Mouse (Mus musculus): Measurements from ENCODE around the gene Hist1h2ap. TPM values are rescaled to one million over a fixed set of nuclear protein-coding genes. Genes with fewer than 3 reads are reported as not detected.

Hist1h2ap gene
- total and polyA plus RNA-seq, 3 experiments, result 653 to 13,644 (median 2,134) TPM

DNA sequence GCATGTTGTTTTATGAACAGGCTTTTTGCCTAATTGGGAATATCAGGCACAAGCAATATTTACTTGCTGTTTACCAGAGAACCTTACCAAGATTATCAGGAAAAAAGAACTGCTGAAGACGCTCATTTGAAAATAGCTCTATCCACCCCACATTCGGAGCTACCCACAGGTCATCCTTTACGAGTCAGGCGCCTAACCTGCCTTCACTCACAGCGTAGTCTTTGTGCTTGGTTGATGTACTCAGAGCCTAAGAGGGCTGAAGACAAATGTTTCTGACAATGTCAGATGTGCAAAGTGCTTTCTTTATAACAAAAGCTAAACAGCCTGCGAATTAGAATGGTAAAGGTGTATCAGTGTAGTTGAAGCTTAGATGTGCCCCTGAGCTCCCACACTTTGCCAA is 49.0 kb downstream of the Hist1h2ap start:
- TF ChIP-seq TAL1 (conservative IDR thresholded peaks at IDR 0.05; ENCODE audit: low read depth, low read length), result no peak
- no peak for TF ChIP-seq GATA2 (IDR thresholded peaks at IDR 0.05; ENCODE audit: borderline replicate concordance, low read depth, low read length)
- no peak for TF ChIP-seq POLR2AphosphoS5 (IDR thresholded peaks at IDR 0.05; ENCODE audit: insufficient replicate concordance, low read depth, low read length)
- no peak for TF ChIP-seq GATA1 (IDR thresholded peaks at IDR 0.05; ENCODE audit: borderline replicate concordance, low read length)
- TF ChIP-seq CTCF (IDR thresholded peaks at IDR 0.05; ENCODE audit: low read depth, low read length), result no peak
- Histone ChIP-seq H3K27me3 (ENCODE audit: insufficient read depth, low read length) (no peaks in the 10 kb centered on the region), H3K4me1 (ENCODE audit: insufficient read depth, low read depth, low read length) (peaks cover 24% of the 10 kb centered on the region), H3K4me3 (ENCODE audit: low read depth, low read length) (no peak overlapping the region), H3K36me3 (replicated peaks) (no peaks in the 10 kb centered on the region), H3K9me3 (replicated peaks) (no peaks in the 10 kb centered on the region)
- ATAC-seq (ENCODE audit: extremely low read depth, insufficient number of reproducible peaks, low FRiP score, poor library complexity, severe bottlenecking), result no peak
- DNase-seq (ENCODE audit: low spot score), result no peak

- Histone ChIP-seq H3K9me3 (replicated peaks) (no peaks in the 10 kb centered on the region), H3K27me3 (ENCODE audit: insufficient read depth, low read length) (no peaks in the 10 kb centered on the region), H3K36me3 (replicated peaks) (no peaks in the 10 kb centered on the region), H3K4me1 (ENCODE audit: insufficient read depth, low read depth, low read length) (peaks cover 21% of the 10 kb centered on the region), H3K4me3 (ENCODE audit: low read depth, low read length) (peak overlapping the region; percentile 33; the same call in 1 of the 2 replicates)
- ATAC-seq (ENCODE audit: extremely low read depth, insufficient number of reproducible peaks, low FRiP score, poor library complexity, severe bottlenecking), result no peak
- DNase-seq (ENCODE audit: low spot score), result no peak
- TF ChIP-seq TAL1 (conservative IDR thresholded peaks at IDR 0.05; ENCODE audit: low read depth, low read length), result no peak
- TF ChIP-seq CTCF (IDR thresholded peaks at IDR 0.05; ENCODE audit: low read depth, low read length), result no peak
- TF ChIP-seq GATA1 (IDR thresholded peaks at IDR 0.05; ENCODE audit: borderline replicate concordance, low read length), result no peak
- TF ChIP-seq POLR2AphosphoS5 (IDR thresholded peaks at IDR 0.05; ENCODE audit: insufficient replicate concordance, low read depth, low read length), result no peak
- TF ChIP-seq GATA2 (IDR thresholded peaks at IDR 0.05; ENCODE audit: borderline replicate concordance, low read depth, low read length), result no peak
These were observed 49.6 kb downstream of the Hist1h2ap start for GRCm38 (mm10) chr13:21783734-21784161.

- TF ChIP-seq POLR2AphosphoS5 (IDR thresholded peaks at IDR 0.05; ENCODE audit: insufficient replicate concordance, low read depth, low read length) (peak; percentile 93; the same call in 1 of the 2 replicates), GATA1 (IDR thresholded peaks at IDR 0.05; ENCODE audit: borderline replicate concordance, low read length) (no peak)
- H3K4me3 ChIP-seq (ENCODE audit: low read depth, low read length), result peak within 1 kb of the TSS; percentile 63; the same call in 1 of the 2 replicates
- H3K4me1 ChIP-seq (ENCODE audit: insufficient read depth, low read depth, low read length), result peaks cover 19% of the 10 kb centered on the region
- peak; percentile 51 for DNase-seq (ENCODE audit: low spot score)
- H3K36me3 ChIP-seq (replicated peaks), result no peaks in the 10 kb centered on the region
- H3K27me3 ChIP-seq (ENCODE audit: insufficient read depth, low read length), result no peaks in the 10 kb centered on the region
- ATAC-seq (ENCODE audit: extremely low read depth, insufficient number of reproducible peaks, low FRiP score, poor library complexity, severe bottlenecking), result no peak
- H3K9me3 ChIP-seq (replicated peaks), result no peaks in the 10 kb centered on the region
These were observed 50.1 kb downstream of the Hist1h2ap start, which contains the start of gene Hist1h3i for GRCm38 (mm10) chr13:21783255-21783617. Gene Hist1h3i (minus strand): TSS chr13:21783370.

Other genes with a start within 250 kb of the Hist1h2ap start
Only the 20 nearest of the 30 such genes appear.
- gene Olfr1359, start 135.4 kb downstream of the Hist1h2ap start, total RNA-seq (2014; fragmentation: Nextera tagmentation), result not detected in 2 replicates
- gene Olfr1359, start 135.4 kb downstream of the Hist1h2ap start, total RNA-seq (2017), result 0.12 and 0.22 TPM in 2 replicates
- gene Olfr1359, start 135.4 kb downstream of the Hist1h2ap start, polyA plus RNA-seq (2012), result not detected in 2 replicates
- 900 and 963 TPM in 2 replicates for gene Hist1h2bl, start 117.4 kb downstream of the Hist1h2ap start, total RNA-seq (2014; fragmentation: Nextera tagmentation)
- 1,351 and 1,816 TPM in 2 replicates for gene Hist1h2bl, start 117.4 kb downstream of the Hist1h2ap start, total RNA-seq (2017)
- 2.1 and 8.3 TPM in 2 replicates for gene Hist1h2bl, start 117.4 kb downstream of the Hist1h2ap start, polyA plus RNA-seq (2012)
- 968 and 989 TPM in 2 replicates for gene Hist1h2ai, start 117.1 kb downstream of the Hist1h2ap start, total RNA-seq (2014; fragmentation: Nextera tagmentation)
- 2,644 and 2,651 TPM in 2 replicates for gene Hist1h2ai, start 117.1 kb downstream of the Hist1h2ap start, total RNA-seq (2017)
- 2,561 and 4,652 TPM in 2 replicates for gene Hist1h2ai, start 117.1 kb downstream of the Hist1h2ap start, polyA plus RNA-seq (2012)
- 178 and 383 TPM in 2 replicates for gene Hist1h3h, start 115.8 kb downstream of the Hist1h2ap start, total RNA-seq (2014; fragmentation: Nextera tagmentation)
- 634 and 1,163 TPM in 2 replicates for gene Hist1h3h, start 115.8 kb downstream of the Hist1h2ap start, total RNA-seq (2017)
- gene Hist1h3h, start 115.8 kb downstream of the Hist1h2ap start, polyA plus RNA-seq (2012), result 29.3 and 131 TPM in 2 replicates
- 170 and 209 TPM in 2 replicates for gene Hist1h2bm, start 111.5 kb downstream of the Hist1h2ap start, total RNA-seq (2014; fragmentation: Nextera tagmentation)
- 309 and 556 TPM in 2 replicates for gene Hist1h2bm, start 111.5 kb downstream of the Hist1h2ap start, total RNA-seq (2017)
- gene Hist1h2bm, start 111.5 kb downstream of the Hist1h2ap start, polyA plus RNA-seq (2012), result 1.2 and 3.4 TPM in 2 replicates
- 20.2 and 51.9 TPM in 2 replicates for gene Hist1h4j, start 98.4 kb downstream of the Hist1h2ap start, total RNA-seq (2014; fragmentation: Nextera tagmentation)
- gene Hist1h4j, start 98.4 kb downstream of the Hist1h2ap start, total RNA-seq (2017), result 121 TPM in 2 replicates
- gene Hist1h4j, start 98.4 kb downstream of the Hist1h2ap start, polyA plus RNA-seq (2012), result 1.2 and 6.4 TPM in 2 replicates
- 1,076 and 1,147 TPM in 2 replicates for gene Hist1h4k, start 83.0 kb downstream of the Hist1h2ap start, total RNA-seq (2014; fragmentation: Nextera tagmentation)
- gene Hist1h4k, start 83.0 kb downstream of the Hist1h2ap start, total RNA-seq (2017), result 4,982 and 5,364 TPM in 2 replicates
- 12.1 and 66.9 TPM in 2 replicates for gene Hist1h4k, start 83.0 kb downstream of the Hist1h2ap start, polyA plus RNA-seq (2012)
- 1,742 and 2,057 TPM in 2 replicates for gene Hist1h2ak, start 79.7 kb downstream of the Hist1h2ap start, total RNA-seq (2014; fragmentation: Nextera tagmentation)
- gene Hist1h2ak, start 79.7 kb downstream of the Hist1h2ap start, total RNA-seq (2017), result 1,288 and 1,589 TPM in 2 replicates
- gene Hist1h2ak, start 79.7 kb downstream of the Hist1h2ap start, polyA plus RNA-seq (2012), result 71.1 and 196 TPM in 2 replicates
- gene Hist1h2bn, start 79.4 kb downstream of the Hist1h2ap start, total RNA-seq (2014; fragmentation: Nextera tagmentation), result 350 and 535 TPM in 2 replicates
- gene Hist1h2bn, start 79.4 kb downstream of the Hist1h2ap start, total RNA-seq (2017), result 410 and 794 TPM in 2 replicates
- gene Hist1h2bn, start 79.4 kb downstream of the Hist1h2ap start, polyA plus RNA-seq (2012), result 0.90 and 0.98 TPM in 2 replicates
- 919 and 956 TPM in 2 replicates for gene Hist1h1b, start 52.9 kb downstream of the Hist1h2ap start, total RNA-seq (2014; fragmentation: Nextera tagmentation)
- gene Hist1h1b, start 52.9 kb downstream of the Hist1h2ap start, total RNA-seq (2017), result 975 and 1,171 TPM in 2 replicates
- gene Hist1h1b, start 52.9 kb downstream of the Hist1h2ap start, polyA plus RNA-seq (2012), result 2.9 and 8.3 TPM in 2 replicates
- 770 and 1,209 TPM in 2 replicates for gene Hist1h3i, start 50.1 kb downstream of the Hist1h2ap start, total RNA-seq (2014; fragmentation: Nextera tagmentation)
- 347 and 472 TPM in 2 replicates for gene Hist1h3i, start 50.1 kb downstream of the Hist1h2ap start, total RNA-seq (2017)
- gene Hist1h3i, start 50.1 kb downstream of the Hist1h2ap start, polyA plus RNA-seq (2012), result 9.7 and 61.6 TPM in 2 replicates
- 14.4 and 62.3 TPM in 2 replicates for gene Hist1h2an, start 46.3 kb downstream of the Hist1h2ap start, total RNA-seq (2014; fragmentation: Nextera tagmentation)
- 76.2 and 144 TPM in 2 replicates for gene Hist1h2an, start 46.3 kb downstream of the Hist1h2ap start, total RNA-seq (2017)
- 18.0 and 48.6 TPM in 2 replicates for gene Hist1h2an, start 46.3 kb downstream of the Hist1h2ap start, polyA plus RNA-seq (2012)
- gene Hist1h2bp, start 46.0 kb downstream of the Hist1h2ap start, total RNA-seq (2014; fragmentation: Nextera tagmentation), result 88.4 and 192 TPM in 2 replicates
- 55.4 and 77.8 TPM in 2 replicates for gene Hist1h2bp, start 46.0 kb downstream of the Hist1h2ap start, total RNA-seq (2017)
- 6.8 and 18.8 TPM in 2 replicates for gene Hist1h2bp, start 46.0 kb downstream of the Hist1h2ap start, polyA plus RNA-seq (2012)
- 1,081 and 1,195 TPM in 2 replicates for gene Hist1h2bq, start 23.3 kb downstream of the Hist1h2ap start, total RNA-seq (2014; fragmentation: Nextera tagmentation)
- 921 and 1,023 TPM in 2 replicates for gene Hist1h2bq, start 23.3 kb downstream of the Hist1h2ap start, total RNA-seq (2017)
- gene Hist1h2bq, start 23.3 kb downstream of the Hist1h2ap start, polyA plus RNA-seq (2012), result 5.1 and 26.9 TPM in 2 replicates
- gene Hist1h2ao, start 23.0 kb downstream of the Hist1h2ap start, total RNA-seq (2014; fragmentation: Nextera tagmentation), result 683 and 1,071 TPM in 2 replicates
- gene Hist1h2ao, start 23.0 kb downstream of the Hist1h2ap start, total RNA-seq (2017), result not detected in 2 replicates
- gene Hist1h2ao, start 23.0 kb downstream of the Hist1h2ap start, polyA plus RNA-seq (2012), result 11,503 and 23,832 TPM in 2 replicates
- 95.2 and 203 TPM in 2 replicates for gene Hist1h4m, start 21.8 kb downstream of the Hist1h2ap start, total RNA-seq (2014; fragmentation: Nextera tagmentation)
- 16.8 and 94.6 TPM in 2 replicates for gene Hist1h4m, start 21.8 kb downstream of the Hist1h2ap start, total RNA-seq (2017)
- 35.5 TPM in 1 of 2 replicates, not detected in the other for gene Hist1h4m, start 21.8 kb downstream of the Hist1h2ap start, polyA plus RNA-seq (2012)
- 349 and 456 TPM in 2 replicates for gene Hist1h4n, start 1.3 kb downstream of the Hist1h2ap start, total RNA-seq (2014; fragmentation: Nextera tagmentation)
- gene Hist1h4n, start 1.3 kb downstream of the Hist1h2ap start, total RNA-seq (2017), result 3,540 and 3,844 TPM in 2 replicates
- 15.7 and 41.0 TPM in 2 replicates for gene Hist1h4n, start 1.3 kb downstream of the Hist1h2ap start, polyA plus RNA-seq (2012)
- gene Hist1h2br, start 236 bp upstream of the Hist1h2ap start, total RNA-seq (2014; fragmentation: Nextera tagmentation), result 1,040 and 1,147 TPM in 2 replicates
- gene Hist1h2br, start 236 bp upstream of the Hist1h2ap start, total RNA-seq (2017), result 1,116 and 1,141 TPM in 2 replicates
- 4.6 and 25.4 TPM in 2 replicates for gene Hist1h2br, start 236 bp upstream of the Hist1h2ap start, polyA plus RNA-seq (2012)
- gene Zfp184, start 111.6 kb upstream of the Hist1h2ap start, total RNA-seq (2014; fragmentation: Nextera tagmentation), result 10.4 and 20.1 TPM in 2 replicates
- gene Zfp184, start 111.6 kb upstream of the Hist1h2ap start, total RNA-seq (2017), result 2.2 and 3.6 TPM in 2 replicates
- 0.20 and 0.26 TPM in 2 replicates for gene Zfp184, start 111.6 kb upstream of the Hist1h2ap start, polyA plus RNA-seq (2012)
- gene Pom121l2, start 147.7 kb upstream of the Hist1h2ap start, total RNA-seq (2014; fragmentation: Nextera tagmentation), result not detected in 2 replicates
- not detected in 2 replicates for gene Pom121l2, start 147.7 kb upstream of the Hist1h2ap start, total RNA-seq (2017)
- gene Pom121l2, start 147.7 kb upstream of the Hist1h2ap start, polyA plus RNA-seq (2012), result not detected in 2 replicates